Mouse (Mus musculus): ENCODE data around the gene Lpp.

DNA sequence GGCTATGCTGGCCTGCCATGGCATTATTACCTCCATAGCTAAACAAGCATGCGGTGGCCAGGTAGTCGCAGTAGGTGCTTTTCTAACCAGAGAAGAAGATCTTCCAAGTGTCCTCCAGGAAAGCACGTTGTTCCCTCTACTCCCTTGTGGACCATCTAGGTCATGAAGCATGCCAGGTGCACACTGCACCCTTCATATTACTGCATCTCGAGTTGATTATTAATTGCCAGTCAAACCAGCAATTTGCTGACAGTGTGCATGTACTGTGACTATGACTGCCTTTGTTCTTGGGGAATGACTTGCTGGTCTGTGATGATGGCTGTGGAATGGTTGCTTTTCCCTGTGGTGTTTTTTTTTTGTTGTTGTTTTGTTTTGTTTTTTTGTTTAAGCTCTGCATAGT lies 45.1 kb downstream of the Lpp start:
- TF ChIP-seq POLR2A (IDR thresholded peaks at IDR 0.05; ENCODE audit: borderline replicate concordance, insufficient read depth, low read length) (no peak), CTCF (IDR thresholded peaks at IDR 0.05; ENCODE audit: borderline replicate concordance, insufficient read depth, low read depth, low read length) (no peak)

Data from cerebellum, adult 2 months (tissue).